Mouse (Mus musculus) midbrain, embryonic 10.5 days (tissue): Measurements from ENCODE around the gene Fgf11. TPM values are rescaled to one million over a fixed set of nuclear protein-coding genes. Genes with fewer than 3 reads are reported as not detected.
A peak's percentile ranks its signal among the peaks of the same experiment; 100 is the strongest.

Experiments
- DNase-seq: peaks from one replicate; pipeline ENCODE4 v3.0.0-alpha.2; 2017; ENCODE audit warnings: low spot score
- H3K27ac ChIP-seq: fragments of 300-500 bp; sonication (generic); replicated peaks from 2 replicates; pipeline ENCODE4 v1.5.1; 2016; ENCODE audit warnings: mild to moderate bottlenecking
- H3K27me3 ChIP-seq: fragments of 300-500 bp; sonication (generic); 2 replicates; pipeline ENCODE4 v1.6.1; 2016; ENCODE audit warnings: low read depth, mild to moderate bottlenecking; ENCODE audit not compliant: poor library complexity, severe bottlenecking
- H3K36me3 ChIP-seq: fragments of 300-500 bp; sonication (generic); 2 replicates; pipeline ENCODE4 v1.6.1; 2016; ENCODE audit warnings: mild to moderate bottlenecking, moderate library complexity
- H3K4me1 ChIP-seq: fragments of 300-500 bp; sonication (generic); 2 replicates; pipeline ENCODE4 v1.6.1; 2016
- H3K4me3 ChIP-seq: fragments of 300-500 bp; sonication (generic); 2 replicates; pipeline ENCODE4 v1.5.1; 2016; ENCODE audit warnings: mild to moderate bottlenecking, moderate library complexity
- H3K9me3 ChIP-seq: fragments of 300-500 bp; sonication (generic); replicated peaks from 2 replicates; pipeline ENCODE4 v1.6.1; 2016; ENCODE audit warnings: mild to moderate bottlenecking
- whole genome bisulfite sequencing: fragments of 180-500 bp; shearing (Covaris S2); methylation state at CpG from one replicate; pipeline ENCODE4 v1.1.7; 2016; 5-methylcytosine and 5-hydroxymethylcytosine counted together
- polyA plus RNA-seq: library from polyadenylated mRNA; unstranded; fragments of >200 nt; fragmentation: Nextera tagmentation; extraction: Ambion mirVana; gene quantifications from 2 replicates; pipeline ENCODE4 v1.2.1, GENCODE M21; 2016

Gene Fgf11
- polyA plus RNA-seq, 1 experiment from 2014 or later, result 1.0 TPM

DNA sequence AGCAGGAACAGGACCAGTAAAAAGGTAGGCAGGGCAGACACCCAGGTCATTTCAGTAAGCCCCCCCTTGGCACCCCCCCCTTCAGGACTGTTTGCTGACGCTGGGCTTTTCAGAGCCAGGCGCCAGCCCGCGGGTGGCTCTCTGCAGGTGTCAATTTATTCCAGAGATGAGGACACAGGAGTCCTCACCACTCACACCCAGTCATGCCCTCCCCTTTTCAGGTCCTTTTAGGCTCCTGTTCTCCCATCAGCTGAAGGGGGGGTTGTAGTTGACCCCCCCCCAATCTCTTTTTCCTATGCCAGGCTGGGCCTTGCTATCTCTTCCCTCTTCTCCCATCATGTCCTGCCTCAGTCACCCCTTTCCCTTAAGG, 34.3 kb upstream of the Fgf11 start:
- WGBS, result 0% methylated on average over 4 of the region's 4 CpGs
- H3K36me3 ChIP-seq, result peaks cover 30% of the 10 kb centered on the region
- DNase-seq, result peak; percentile 46
- peaks cover 73% of the 10 kb centered on the region for H3K4me1 ChIP-seq
- H3K4me3 ChIP-seq, result peak overlapping the region; percentile 86
- peak overlapping the region; percentile 93 for H3K27ac ChIP-seq
- peaks cover 44% of the 10 kb centered on the region for H3K27me3 ChIP-seq
- H3K9me3 ChIP-seq, result no peaks in the 10 kb centered on the region

DNA sequence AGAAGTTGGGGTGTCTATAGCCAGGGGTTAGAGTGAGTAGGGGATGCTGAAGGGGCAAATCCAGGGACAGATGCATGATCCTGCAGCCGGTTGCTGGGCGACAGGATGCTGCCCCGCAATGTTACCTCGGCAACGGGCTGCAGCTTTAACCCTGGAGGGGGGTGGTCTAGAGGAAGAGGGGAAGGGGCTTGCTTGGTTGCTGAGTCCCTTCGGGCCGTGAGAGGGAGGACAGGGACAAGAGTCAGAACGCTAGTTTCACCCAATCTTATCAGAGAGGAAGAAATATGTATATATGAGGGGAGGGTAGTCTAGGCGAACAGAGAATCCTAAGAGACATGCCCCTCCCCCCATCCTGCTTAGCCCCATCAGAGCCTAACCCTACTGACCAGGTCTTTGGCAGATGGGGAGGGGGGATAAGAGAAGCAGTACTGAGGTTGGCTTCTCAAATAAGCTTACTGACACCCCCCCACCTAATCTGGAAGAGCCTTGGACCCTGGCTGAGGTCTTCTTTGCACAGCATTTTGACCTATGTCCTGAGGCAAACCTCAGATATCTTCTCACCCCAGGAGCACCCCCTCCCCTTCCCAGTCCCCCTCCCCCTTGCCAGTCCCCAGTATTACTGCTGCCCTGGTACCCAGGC, 33.8 kb upstream of the Fgf11 start:
- DNase-seq, result peak; percentile 83
- Histone ChIP-seq H3K27ac (peak overlapping the region; percentile 93), H3K9me3 (no peaks in the 10 kb centered on the region), H3K4me1 (peaks cover 74% of the 10 kb centered on the region), H3K27me3 (peaks cover 44% of the 10 kb centered on the region), H3K36me3 (peaks cover 34% of the 10 kb centered on the region), H3K4me3 (peak overlapping the region; percentile 86)
- 2% methylated on average over 9 of the region's 9 CpGs for WGBS

DNA sequence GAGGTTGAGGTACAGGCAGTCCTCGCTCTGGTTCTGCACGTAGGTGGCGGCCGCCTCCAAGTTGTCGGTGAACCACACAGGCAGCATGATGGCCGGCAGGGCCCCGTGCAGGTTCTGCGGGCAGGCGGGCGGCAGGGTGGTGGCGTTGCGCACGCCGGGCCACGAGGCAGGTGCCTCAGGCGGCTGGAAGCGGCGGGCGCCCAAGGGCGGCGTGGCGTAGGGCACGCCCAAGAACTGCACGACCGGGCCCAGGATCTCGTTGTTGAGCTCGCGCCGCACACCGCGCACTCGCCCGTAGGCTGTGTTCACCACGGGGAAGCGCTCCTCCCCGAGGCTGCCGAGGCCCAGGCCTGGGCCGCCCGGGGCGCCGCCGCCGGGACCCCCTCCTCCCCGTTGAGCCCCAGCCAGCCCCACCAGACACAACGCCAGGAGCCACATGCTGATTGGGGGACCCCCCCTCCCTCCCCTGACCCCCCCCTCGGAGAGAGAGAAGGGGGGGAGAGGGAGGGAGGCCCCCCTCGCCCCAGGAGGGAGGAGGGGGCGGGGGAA, 32.4 kb upstream of the Fgf11 start:
- 7% methylated on average over 47 of the region's 48 CpGs for WGBS
- peaks cover 73% of the 10 kb centered on the region for H3K4me1 ChIP-seq
- peak overlapping the region; percentile 86 for H3K4me3 ChIP-seq
- H3K36me3 ChIP-seq, result peaks cover 40% of the 10 kb centered on the region
- H3K27ac ChIP-seq, result peak overlapping the region; percentile 93
- no peaks in the 10 kb centered on the region for H3K9me3 ChIP-seq
- peak; percentile 52 for DNase-seq
- H3K27me3 ChIP-seq, result peaks cover 44% of the 10 kb centered on the region

DNA sequence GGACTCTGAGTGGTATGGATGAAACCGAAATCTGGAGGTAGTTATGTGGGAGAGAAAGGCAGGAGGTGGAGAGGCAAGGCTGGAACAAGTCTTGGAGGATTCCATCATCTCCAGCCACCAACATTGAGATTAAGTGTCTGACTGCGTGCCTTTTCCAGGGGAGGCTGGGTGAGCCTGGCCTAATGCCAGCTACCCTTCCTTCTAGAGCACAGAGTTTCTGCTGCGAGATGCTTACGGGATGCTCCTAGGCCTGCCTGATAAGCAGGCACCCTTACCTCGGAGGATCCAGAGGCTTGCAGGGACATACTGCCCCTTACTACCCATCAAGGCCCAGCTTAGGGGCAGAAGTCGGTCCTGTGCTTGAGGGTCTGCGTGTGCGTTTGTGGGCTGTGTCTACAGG, 31.9 kb upstream of the Fgf11 start:
- DNase-seq, result no peak
- 69% methylated on average over 8 of the region's 8 CpGs for WGBS
- Histone ChIP-seq H3K27ac (peak overlapping the region; percentile 93), H3K36me3 (peaks cover 45% of the 10 kb centered on the region), H3K27me3 (peaks cover 44% of the 10 kb centered on the region), H3K4me3 (peak overlapping the region; percentile 86), H3K9me3 (no peaks in the 10 kb centered on the region), H3K4me1 (peaks cover 72% of the 10 kb centered on the region)

DNA sequence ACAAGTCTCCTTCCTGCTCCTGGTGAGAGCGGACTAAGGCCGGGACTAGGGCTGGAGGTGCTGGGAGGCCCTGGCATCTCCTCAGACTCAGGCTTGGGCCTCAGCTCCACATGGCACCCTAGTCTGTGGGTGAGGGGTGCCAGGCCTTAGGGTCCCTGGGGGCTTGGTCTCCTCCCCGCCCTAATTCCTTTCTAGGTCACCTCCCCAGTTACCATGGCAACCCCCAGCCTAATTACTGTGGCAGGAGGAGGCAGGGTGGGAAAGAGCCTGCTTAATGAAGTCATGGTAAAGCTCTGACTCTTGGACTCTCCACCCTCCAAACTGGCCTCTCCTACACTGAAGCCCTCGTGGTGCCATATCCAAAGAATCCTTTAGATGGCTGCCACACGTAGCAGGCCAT, 27.2 kb upstream of the Fgf11 start:
- Histone ChIP-seq H3K9me3 (peaks cover 4% of the 10 kb centered on the region; the same call in 1 of the 2 replicates), H3K27me3 (peaks cover 17% of the 10 kb centered on the region), H3K4me1 (peaks cover 32% of the 10 kb centered on the region), H3K36me3 (peaks cover 90% of the 10 kb centered on the region), H3K4me3 (no peak overlapping the region), H3K27ac (no peak overlapping the region)
- no peak for DNase-seq
- 69% methylated on average over 5 of the region's 5 CpGs for WGBS

DNA sequence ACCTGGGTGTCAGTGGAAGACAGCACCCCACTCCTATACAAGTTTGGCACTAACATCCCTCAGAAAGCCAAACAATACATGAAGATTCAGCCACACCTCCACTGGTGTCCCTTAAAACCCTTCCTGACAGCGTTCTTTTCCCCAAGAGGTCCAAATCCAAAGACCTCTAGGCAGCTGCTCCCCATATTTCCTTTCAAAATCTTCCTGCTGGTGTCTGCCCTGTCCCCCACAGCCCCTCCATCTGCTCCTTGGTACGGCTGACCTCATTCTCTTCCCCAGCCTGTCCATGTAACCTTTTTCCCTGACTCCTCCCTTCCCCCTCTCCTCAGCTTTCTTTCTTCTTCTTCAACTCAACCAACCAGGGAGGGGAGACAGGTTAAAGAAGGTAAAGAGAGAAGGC, 21.8 kb upstream of the Fgf11 start:
- no peak overlapping the region for H3K27ac ChIP-seq
- no peak overlapping the region for H3K4me3 ChIP-seq
- peaks cover 45% of the 10 kb centered on the region for H3K36me3 ChIP-seq
- no peaks in the 10 kb centered on the region for H3K27me3 ChIP-seq
- WGBS, result 69% methylated on average over 2 of the region's 2 CpGs
- H3K9me3 ChIP-seq, result peaks cover 4% of the 10 kb centered on the region; the same call in 1 of the 2 replicates
- peaks cover 3% of the 10 kb centered on the region for H3K4me1 ChIP-seq
- no peak for DNase-seq

DNA sequence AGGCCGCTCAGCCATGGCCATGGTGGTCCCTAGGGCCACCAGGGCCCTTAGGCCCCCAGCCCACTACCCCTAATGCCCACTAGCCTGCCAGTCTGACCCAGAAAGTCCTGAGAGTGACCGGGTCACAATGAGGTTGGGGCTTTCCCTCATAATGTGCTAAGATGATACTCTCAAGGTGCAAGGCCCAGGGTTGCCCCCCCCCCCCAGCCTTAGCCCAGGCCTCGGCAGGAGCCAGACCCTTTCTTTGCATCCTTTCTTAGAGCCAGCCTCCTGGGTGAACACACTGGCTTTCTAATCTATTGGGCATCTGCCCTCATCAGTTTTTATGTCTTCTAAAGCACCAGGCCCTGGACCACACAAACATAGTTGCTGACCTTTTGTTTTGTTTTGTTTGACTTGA, 20.4 kb upstream of the Fgf11 start, which contains the start of gene Spem1:
TSS of gene Spem1 (minus strand) at position 101 of the 400 bp plus-strand sequence.
- H3K9me3 ChIP-seq, result peaks cover 12% of the 10 kb centered on the region

DNA sequence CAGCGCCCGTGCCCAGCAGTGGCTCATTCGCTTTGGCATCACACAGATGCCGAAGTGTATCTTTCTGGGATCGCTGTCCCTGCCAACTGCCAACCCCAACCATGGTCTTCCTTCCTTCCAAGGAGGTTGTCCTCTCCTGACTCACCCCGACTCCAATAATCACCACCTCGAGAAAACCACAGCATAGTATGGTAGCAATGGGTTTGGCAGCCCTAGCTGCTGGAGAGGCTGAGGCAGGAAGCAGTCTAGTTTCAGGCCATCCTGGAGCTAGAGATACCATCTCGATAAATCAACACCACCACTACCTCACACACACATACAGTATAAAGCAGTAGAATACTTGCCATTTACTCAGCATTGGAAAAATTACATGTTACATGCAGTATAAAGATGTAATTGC, 17.2 kb upstream of the Fgf11 start:
- Histone ChIP-seq H3K4me3 (no peak overlapping the region), H3K36me3 (no peaks in the 10 kb centered on the region), H3K27ac (no peak overlapping the region), H3K27me3 (no peaks in the 10 kb centered on the region; the same call in 1 of the 2 replicates), H3K9me3 (peaks cover 19% of the 10 kb centered on the region), H3K4me1 (no peaks in the 10 kb centered on the region; the same call in 1 of the 2 replicates)
- WGBS, result 91% methylated on average over 8 of the region's 8 CpGs
- no peak for DNase-seq

More for the DNA sequence above, 20.4 kb upstream of the Fgf11 start, which contains the start of gene Spem1:
- H3K27me3 ChIP-seq, result no peaks in the 10 kb centered on the region
- peaks cover 32% of the 10 kb centered on the region for H3K36me3 ChIP-seq
- H3K27ac ChIP-seq, result 0 out of 2 replicates have a peak within 1 kb of the TSS, but pooled peaks have one; percentile 23
- no peak within 1 kb of the TSS for H3K4me3 ChIP-seq
- 91% methylated on average over 3 of the region's 3 CpGs for WGBS
- peaks cover 3% of the 10 kb centered on the region for H3K4me1 ChIP-seq
- no peak for DNase-seq

DNA sequence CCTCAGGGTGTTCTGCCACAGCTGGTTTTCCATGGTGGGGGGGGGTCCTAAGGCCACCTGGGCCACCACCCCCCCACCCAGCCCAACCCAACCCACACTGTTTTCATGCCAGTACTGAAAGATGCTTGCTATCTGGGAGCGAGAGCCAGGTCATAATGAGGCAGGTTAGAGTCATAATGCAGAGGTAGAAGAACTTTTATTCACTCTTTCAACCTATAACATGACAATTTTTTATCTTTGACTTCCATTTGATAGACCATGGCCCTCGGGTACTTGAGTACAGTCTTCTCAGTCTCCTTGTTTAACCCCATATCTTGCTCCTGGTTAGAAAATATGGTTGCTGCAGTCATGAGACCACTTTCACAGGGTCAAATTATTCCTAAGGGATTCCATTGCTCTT, 16.7 kb upstream of the Fgf11 start, which contains the start of gene Spem2:
TSS of gene Spem2 (minus strand) at position 101 of the 400 bp plus-strand sequence.
- H3K36me3 ChIP-seq, result no peaks in the 10 kb centered on the region
- H3K4me3 ChIP-seq, result no peak within 1 kb of the TSS
- no peaks in the 10 kb centered on the region; the same call in 1 of the 2 replicates for H3K27me3 ChIP-seq
- WGBS, result 84% methylated on average over 2 of the region's 2 CpGs
- DNase-seq, result no peak
- H3K9me3 ChIP-seq, result peaks cover 19% of the 10 kb centered on the region
- H3K27ac ChIP-seq, result no peak within 1 kb of the TSS
- no peaks in the 10 kb centered on the region; the same call in 1 of the 2 replicates for H3K4me1 ChIP-seq

DNA sequence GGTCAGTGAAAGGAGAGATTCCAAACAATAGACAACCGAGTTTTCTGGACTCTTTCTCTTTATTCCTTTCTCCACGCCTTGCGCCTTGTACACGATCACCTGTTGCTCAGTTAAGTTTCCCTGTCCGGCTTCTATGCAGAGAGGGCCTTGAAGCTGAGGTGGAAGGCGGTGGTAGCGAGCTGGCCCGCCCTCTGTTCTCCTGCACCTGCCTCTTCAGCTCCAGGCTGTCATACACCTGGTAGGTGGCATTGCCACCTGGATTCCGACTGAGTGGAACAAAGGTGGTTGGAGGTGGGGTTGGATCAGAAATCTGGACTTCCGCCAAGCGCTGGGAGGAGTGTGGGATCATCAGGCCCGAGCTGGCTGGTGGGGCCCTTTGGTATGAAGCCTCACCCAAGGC, 14.9 kb upstream of the Fgf11 start:
- Histone ChIP-seq H3K4me3 (no peak overlapping the region), H3K27ac (no peak overlapping the region), H3K36me3 (no peaks in the 10 kb centered on the region), H3K9me3 (peaks cover 19% of the 10 kb centered on the region), H3K4me1 (no peaks in the 10 kb centered on the region), H3K27me3 (no peaks in the 10 kb centered on the region; the same call in 1 of the 2 replicates)
- WGBS, result 91% methylated on average over 12 of the region's 12 CpGs
- DNase-seq, result no peak

DNA sequence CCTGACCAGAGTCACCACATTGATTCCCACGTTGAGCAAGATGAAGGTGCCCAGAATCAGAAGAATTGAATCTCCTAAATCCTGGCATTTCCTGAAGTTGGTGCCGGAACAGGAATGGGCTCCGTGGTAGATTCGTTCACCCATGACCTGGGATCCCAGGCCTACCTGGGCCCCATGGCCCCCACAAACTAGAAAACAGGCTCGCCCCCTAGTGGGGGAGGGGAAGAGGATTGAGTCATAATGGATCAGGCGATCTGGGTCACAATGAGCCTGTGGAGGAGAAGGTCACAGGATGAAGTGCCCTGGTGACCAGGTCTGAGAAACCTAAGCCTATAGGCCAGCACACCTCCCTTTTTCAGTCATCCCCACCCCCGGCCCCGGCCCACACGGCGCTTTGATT, 13.5 kb upstream of the Fgf11 start, which contains the start of gene Gm39566:
TSS of gene Gm39566 (minus strand) at position 144 of the 400 bp plus-strand sequence.
- DNase-seq, result no peak
- Histone ChIP-seq H3K36me3 (no peaks in the 10 kb centered on the region), H3K4me3 (no peak within 1 kb of the TSS), H3K27ac (no peak within 1 kb of the TSS), H3K9me3 (peaks cover 19% of the 10 kb centered on the region), H3K4me1 (no peaks in the 10 kb centered on the region), H3K27me3 (no peaks in the 10 kb centered on the region; the same call in 1 of the 2 replicates)
- 66% methylated on average over 10 of the region's 10 CpGs for WGBS

DNA sequence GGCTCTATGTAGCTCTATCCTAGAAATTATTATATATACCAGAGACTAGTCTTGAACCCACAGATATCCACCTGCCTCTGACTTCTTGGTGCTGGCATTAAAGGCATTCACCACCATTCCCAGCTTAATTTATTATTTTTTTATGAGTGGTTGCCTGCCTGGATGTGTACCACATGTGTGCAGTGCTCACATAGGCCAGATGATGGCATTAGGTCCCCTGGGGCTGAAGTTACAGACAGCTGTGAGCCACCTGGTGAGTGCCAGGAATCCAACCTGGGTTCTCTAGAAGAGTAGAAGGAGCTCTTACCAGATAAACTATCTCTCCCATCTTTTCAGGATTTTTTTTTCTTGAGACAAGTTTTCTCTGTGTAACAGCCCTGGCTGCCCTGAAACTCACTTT, 8.6 kb upstream of the Fgf11 start:
- DNase-seq, result no peak
- Histone ChIP-seq H3K27me3 (peaks cover 23% of the 10 kb centered on the region), H3K4me3 (no peak overlapping the region), H3K36me3 (no peaks in the 10 kb centered on the region), H3K27ac (no peak overlapping the region), H3K9me3 (peaks cover 5% of the 10 kb centered on the region; the same call in 1 of the 2 replicates), H3K4me1 (peaks cover 3% of the 10 kb centered on the region; the same call in 1 of the 2 replicates)

DNA sequence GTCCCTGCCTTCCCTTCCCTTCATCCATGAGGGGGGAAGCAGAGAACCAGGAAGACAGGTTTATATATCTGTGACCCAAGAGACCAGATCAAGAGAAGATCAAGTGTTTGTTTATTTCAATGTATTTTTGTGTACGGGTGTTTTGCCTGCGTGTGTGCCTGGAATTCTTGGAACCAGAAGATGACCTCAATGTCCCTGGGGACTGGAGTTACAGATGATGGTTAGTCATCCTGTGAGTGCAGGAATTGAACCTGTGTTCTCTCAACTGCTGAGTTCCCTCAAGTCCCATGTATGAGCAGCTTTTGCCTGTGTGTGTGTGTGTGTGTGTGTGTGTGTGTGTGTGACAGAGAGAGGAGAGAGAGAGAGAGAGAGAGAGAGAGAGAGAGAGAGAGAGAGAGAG, 6.0 kb upstream of the Fgf11 start:
- DNase-seq, result no peak
- peaks cover 49% of the 10 kb centered on the region for H3K27me3 ChIP-seq
- peaks cover 30% of the 10 kb centered on the region for H3K4me1 ChIP-seq
- no peak overlapping the region for H3K27ac ChIP-seq
- H3K9me3 ChIP-seq, result peaks cover 5% of the 10 kb centered on the region; the same call in 1 of the 2 replicates
- H3K4me3 ChIP-seq, result no peak overlapping the region
- WGBS, result 82% methylated on average over 2 of the region's 2 CpGs
- no peaks in the 10 kb centered on the region for H3K36me3 ChIP-seq
